16 mouse cellular contexts compared by ENCODE assay signal in the genomic region with DNA sequence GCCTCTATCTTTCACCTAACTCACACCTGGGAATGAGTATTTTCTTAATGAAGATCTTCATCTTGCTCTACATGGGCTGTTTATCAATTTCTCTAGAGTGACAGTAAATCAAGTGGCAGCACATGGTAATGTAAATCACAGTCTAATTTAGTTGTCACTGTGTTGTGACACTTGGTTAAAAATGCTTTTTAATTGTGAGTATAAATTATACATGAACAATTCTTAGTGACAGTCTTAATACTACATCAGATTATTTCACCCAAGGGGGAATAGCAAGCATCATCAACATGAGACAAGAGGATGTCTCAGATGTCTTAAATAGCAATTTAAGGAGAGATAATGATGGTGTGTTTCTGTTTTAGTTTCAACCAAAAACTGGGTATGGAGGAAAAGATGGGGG.
DNase-seq lines count a peak whose midpoint lies in the region; ATAC-seq and TF ChIP-seq lines count a peak whose summit lies in the region.
"Had no signal": no experiment of that assay in that cellular context is flagged by ENCODE, and none has a peak within 500 bp of the region (broad histone marks: within the 10 kb centered on the region; RNA-seq: fewer than 3 reads in every experiment).

No protein-coding gene starts in this region.

- H3K4me2 ChIP-seq in forebrain, embryonic 14.5 days (ENCODE audit: low read length): no peak overlapping the region
- H3K4me2 ChIP-seq in forebrain, embryonic 11.5 days (ENCODE audit: low read depth, low read length, severe bottlenecking): no peak overlapping the region
- no peak overlapping the region for H3K4me2 ChIP-seq in forebrain, embryonic 16.5 days (ENCODE audit: low read length)
- no peak overlapping the region for H3K4me2 ChIP-seq in hindbrain, postnatal 0 days (ENCODE audit: low read depth, low read length)
- H3K4me2 ChIP-seq: embryonic facial prominence, embryonic 12.5 days had no signal

- peak; percentile 20 for DNase-seq in forebrain, embryonic 14.5 days (ENCODE audit: low spot score)
- no peak for DNase-seq in forebrain, embryonic 11.5 days (ENCODE audit: low spot score)
- DNase-seq in brain, embryonic 14.5 days (ENCODE audit: low read depth): peak; percentile 35
- no peak for DNase-seq in hindbrain, postnatal 0 days (ENCODE audit: low spot score)
- no peak for DNase-seq in thymus, adult 18-20 months
- DNase-seq: adrenal gland, adult 2 months; adrenal gland, postnatal 10 days; adrenal gland, postnatal 25 days; cerebellum, adult 11-12 months; cerebellum, adult 2 months; cerebellum, adult 9-10 months; cerebellum, postnatal 10 days; cerebellum, postnatal 25 days had no signal

- no peak for TF ChIP-seq POLR2A in brain, embryonic 14.5 days (IDR thresholded peaks at IDR 0.05; ENCODE audit: borderline replicate concordance, extremely low read depth, insufficient read depth, insufficient read length, poor library complexity, severe bottlenecking)

- no peaks in the 10 kb centered on the region for H3K36me3 ChIP-seq in forebrain, embryonic 14.5 days (ENCODE audit: control insufficient read depth, insufficient read depth, low read length)
- no peaks in the 10 kb centered on the region for H3K36me3 ChIP-seq in forebrain, embryonic 11.5 days (ENCODE audit: control insufficient read depth, insufficient read depth, low read length)
- H3K36me3 ChIP-seq in forebrain, embryonic 16.5 days (ENCODE audit: control insufficient read depth, insufficient read depth): no peaks in the 10 kb centered on the region
- no peaks in the 10 kb centered on the region for H3K36me3 ChIP-seq in hindbrain, postnatal 0 days (ENCODE audit: insufficient read depth, low read length)
- H3K36me3 ChIP-seq: embryonic facial prominence, embryonic 10.5 days; embryonic facial prominence, embryonic 12.5 days had no signal

- no peak for TF ChIP-seq CTCF in brain, embryonic 14.5 days (IDR thresholded peaks at IDR 0.05; ENCODE audit: borderline replicate concordance, extremely low read depth, insufficient read depth, insufficient read length)
- no peak for TF ChIP-seq CTCF in hindbrain, postnatal 0 days (IDR thresholded peaks at IDR 0.05; ENCODE audit: low read depth)

- no peak overlapping the region for H3K9ac ChIP-seq in forebrain, embryonic 14.5 days (ENCODE audit: low read length)
- H3K9ac ChIP-seq in forebrain, embryonic 11.5 days (ENCODE audit: low read length): no peak overlapping the region
- no peak overlapping the region for H3K9ac ChIP-seq in forebrain, embryonic 16.5 days (replicated peaks; ENCODE audit: low read depth, low read length)
- H3K9ac ChIP-seq in hindbrain, postnatal 0 days (replicated peaks; ENCODE audit: low read length): no peak overlapping the region
- H3K9ac ChIP-seq: embryonic facial prominence, embryonic 12.5 days had no signal

- H3K9me3 ChIP-seq in forebrain, embryonic 14.5 days (replicated peaks; ENCODE audit: control insufficient read depth, low read length): no peaks in the 10 kb centered on the region
- H3K9me3 ChIP-seq in forebrain, embryonic 11.5 days (ENCODE audit: control insufficient read depth, low read length): no peaks in the 10 kb centered on the region
- H3K9me3 ChIP-seq in forebrain, embryonic 16.5 days (ENCODE audit: control insufficient read depth, low read length): no peaks in the 10 kb centered on the region
- H3K9me3 ChIP-seq in hindbrain, postnatal 0 days (ENCODE audit: low read length): no peaks in the 10 kb centered on the region
- H3K9me3 ChIP-seq: embryonic facial prominence, embryonic 10.5 days; embryonic facial prominence, embryonic 12.5 days had no signal

- H3K4me3 ChIP-seq in forebrain, embryonic 14.5 days (ENCODE audit: low read depth, low read length): no peak overlapping the region
- no peak overlapping the region for H3K4me3 ChIP-seq in forebrain, embryonic 11.5 days (ENCODE audit: low read depth, low read length)
- H3K4me3 ChIP-seq in forebrain, embryonic 16.5 days (replicated peaks; ENCODE audit: low read length): no peak overlapping the region
- no peak overlapping the region for H3K4me3 ChIP-seq in hindbrain, postnatal 0 days (ENCODE audit: low read length)
- H3K4me3 ChIP-seq: embryonic facial prominence, embryonic 10.5 days; embryonic facial prominence, embryonic 12.5 days had no signal

- peak; percentile 12; the same call in 1 of the 2 replicates for ATAC-seq in forebrain, embryonic 14.5 days
- no peak for ATAC-seq in forebrain, embryonic 11.5 days (replicated peaks; ENCODE audit: low FRiP score)
- peak; percentile 79 for ATAC-seq in forebrain, embryonic 16.5 days
- no peak for ATAC-seq in hindbrain, postnatal 0 days

- no peaks in the 10 kb centered on the region for H3K27me3 ChIP-seq in forebrain, embryonic 14.5 days (replicated peaks; ENCODE audit: control insufficient read depth, insufficient read depth, low read length)
- no peaks in the 10 kb centered on the region for H3K27me3 ChIP-seq in forebrain, embryonic 11.5 days (ENCODE audit: control insufficient read depth, insufficient read depth, low read length)
- H3K27me3 ChIP-seq in forebrain, embryonic 16.5 days (replicated peaks; ENCODE audit: control insufficient read depth, insufficient read depth, low read length): no peaks in the 10 kb centered on the region
- H3K27me3 ChIP-seq in hindbrain, postnatal 0 days (ENCODE audit: insufficient read depth, low read length): no peaks in the 10 kb centered on the region
- H3K27me3 ChIP-seq: embryonic facial prominence, embryonic 12.5 days had no signal

- no peak overlapping the region for H3K27ac ChIP-seq in forebrain, embryonic 14.5 days (ENCODE audit: low read depth, low read length)
- no peak overlapping the region for H3K27ac ChIP-seq in forebrain, embryonic 11.5 days (ENCODE audit: low read depth, low read length)
- H3K27ac ChIP-seq in forebrain, embryonic 16.5 days (ENCODE audit: low read length): no peak overlapping the region
- no peak overlapping the region for H3K27ac ChIP-seq in hindbrain, postnatal 0 days
- H3K27ac ChIP-seq: embryonic facial prominence, embryonic 10.5 days; embryonic facial prominence, embryonic 12.5 days had no signal

- no peaks in the 10 kb centered on the region for H3K4me1 ChIP-seq in forebrain, embryonic 14.5 days (ENCODE audit: control insufficient read depth, insufficient read depth, low read length)
- no peaks in the 10 kb centered on the region for H3K4me1 ChIP-seq in forebrain, embryonic 11.5 days (replicated peaks; ENCODE audit: control insufficient read depth, insufficient read depth, low read length)
- no peaks in the 10 kb centered on the region for H3K4me1 ChIP-seq in forebrain, embryonic 16.5 days (replicated peaks; ENCODE audit: control insufficient read depth, insufficient read depth, low read length)
- no peaks in the 10 kb centered on the region for H3K4me1 ChIP-seq in hindbrain, postnatal 0 days (ENCODE audit: insufficient read depth, low read length)
- H3K4me1 ChIP-seq: embryonic facial prominence, embryonic 10.5 days; embryonic facial prominence, embryonic 12.5 days had no signal

Comparison
In these comparisons a context has a peak if more than half of its experiments do, and no peak if none do; other contexts are left out.
1. ATAC-seq: peak in forebrain, embryonic 14.5 days (single experiment) and forebrain, embryonic 16.5 days (single experiment); none in forebrain, embryonic 11.5 days (single experiment) and hindbrain, postnatal 0 days (single experiment).
2. DNase-seq: peak in forebrain, embryonic 14.5 days (single experiment) and brain, embryonic 14.5 days (single experiment); none in forebrain, embryonic 11.5 days (single experiment), hindbrain, postnatal 0 days (single experiment) and thymus, adult 18-20 months (0 of 2).